Mouse (Mus musculus) erythroid progenitor cell, adult 5-6 weeks (primary cell): Measurements from ENCODE around the gene Zfp385b. TPM values are rescaled to one million over a fixed set of nuclear protein-coding genes. Genes with fewer than 3 reads are reported as not detected.
"Not testable (repeated sequence)": the region's sequence is repeated elsewhere in the genome, so short reads cannot be mapped to it uniquely, and the experiment has no call there.

ENCODE experiments used
- ATAC-seq: replicated peaks from 2 replicates; pipeline ENCODE4 v1.8.0; 2016; ENCODE audit warnings: moderate number of reproducible peaks, mild to moderate bottlenecking, moderate TSS enrichment, inconsistent platforms; ENCODE audit not compliant: poor library complexity, low FRiP score, severe bottlenecking
- total RNA-seq, 2 experiments: library from RNA; stranded (forward) in 1 of 2; stranded (reverse) in 1 of 2; fragments of 150-400 nt in 1 of 2; fragments of 186-747, 209-891 nt in 1 of 2; gene quantifications; 2 replicates each; pipeline versions ENCODE4 v1.2.3 to v1.2.4; 2015 to 2017; ENCODE audit warnings: low replicate concordance in 2 of 2

Gene Zfp385b
- total RNA-seq, 2 experiments from 2014 or later, result not detected

- no peak for ATAC-seq
These were observed 324.1 kb downstream of the Zfp385b start for GRCm38 (mm10) chr2:77495344-77495743.

DNA sequence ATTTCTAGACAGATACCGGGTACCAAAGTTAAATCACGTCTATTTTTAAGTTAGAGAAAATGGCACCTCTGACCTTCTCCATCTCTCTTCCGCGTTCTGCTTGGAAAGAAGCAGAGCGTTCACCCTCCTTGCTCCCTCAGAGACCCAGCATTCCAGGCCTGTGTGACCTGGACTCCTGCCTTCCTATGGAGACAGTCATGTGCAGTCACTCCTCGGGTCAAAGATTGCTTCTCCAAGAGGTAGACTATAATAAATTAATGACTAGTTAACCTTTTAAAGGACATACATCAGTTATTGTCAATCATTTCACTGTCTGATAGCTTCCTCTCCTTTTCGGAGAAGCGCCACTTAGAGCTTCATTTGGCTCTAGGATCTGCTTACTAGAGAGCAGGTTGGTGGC lies 325.7 kb downstream of the Zfp385b start:
- ATAC-seq, result no peak

DNA sequence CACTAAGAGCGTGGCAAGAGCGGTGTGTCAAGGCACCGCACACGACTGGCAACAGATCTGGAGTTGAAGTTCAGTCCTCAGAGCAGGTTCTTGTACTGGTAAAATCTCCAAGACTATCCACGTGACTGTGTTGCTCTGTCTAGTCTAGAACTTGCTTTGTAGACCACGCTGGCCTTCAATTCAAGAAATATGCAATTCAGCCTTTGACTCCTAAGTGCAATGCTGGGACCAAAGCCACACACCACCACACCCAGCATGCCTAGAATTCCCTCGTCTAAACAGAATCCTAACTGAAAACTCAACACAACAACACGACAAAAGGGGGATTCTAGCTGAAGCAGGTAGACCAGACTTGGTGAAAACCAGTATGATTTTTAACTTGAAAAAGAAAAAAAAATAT lies 332.3 kb downstream of the Zfp385b start:
- ATAC-seq, result no peak

GRCm38 (mm10) chr2:77481274-77481673 lies 338.2 kb downstream of the Zfp385b start:
- ATAC-seq, result no peak

- no peak for ATAC-seq
These were observed 341.9 kb downstream of the Zfp385b start for GRCm38 (mm10) chr2:77477536-77477935.

DNA sequence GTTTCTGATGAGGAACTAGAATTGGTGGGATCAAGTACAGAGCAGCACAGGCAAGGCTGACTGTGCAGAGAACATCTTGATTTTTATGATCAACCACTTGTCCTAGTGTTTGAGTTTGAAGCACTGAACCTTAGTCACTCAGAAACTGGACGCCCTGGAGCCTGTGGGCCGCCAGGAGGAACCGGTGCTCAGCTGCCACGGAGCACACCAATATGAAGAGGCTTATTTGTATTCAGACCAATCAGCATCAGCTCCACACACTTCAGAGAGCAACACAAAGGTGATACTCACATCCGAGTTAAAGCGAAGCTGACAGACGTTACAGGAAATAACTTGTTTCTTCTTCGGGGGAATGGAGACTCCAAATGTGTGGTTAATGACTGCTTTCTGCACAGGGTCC lies 343.0 kb downstream of the Zfp385b start:
- no peak for ATAC-seq

GRCm38 (mm10) chr2:77472254-77472837 lies 347.1 kb downstream of the Zfp385b start:
- ATAC-seq, result no peak

DNA sequence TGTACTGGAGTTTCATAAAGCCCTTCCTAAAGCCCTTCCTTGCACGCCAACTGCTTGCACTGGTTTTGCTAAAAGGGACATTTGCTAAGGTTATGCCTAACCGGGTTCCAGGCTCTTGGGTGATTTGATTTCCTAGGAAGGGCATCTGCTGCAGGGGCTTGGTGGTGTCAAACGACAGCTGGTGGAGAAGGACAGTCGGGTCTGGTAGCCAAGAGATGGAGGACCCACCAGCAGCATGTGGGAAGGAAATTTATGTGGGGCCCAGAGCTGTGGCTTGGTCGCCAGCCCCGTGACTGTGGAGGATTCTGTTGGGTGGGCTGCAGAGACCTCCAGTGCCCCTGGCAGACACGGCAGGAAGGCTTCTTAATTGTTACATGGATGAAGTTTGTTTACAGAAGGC lies 348.7 kb downstream of the Zfp385b start:
- no peak for ATAC-seq

DNA sequence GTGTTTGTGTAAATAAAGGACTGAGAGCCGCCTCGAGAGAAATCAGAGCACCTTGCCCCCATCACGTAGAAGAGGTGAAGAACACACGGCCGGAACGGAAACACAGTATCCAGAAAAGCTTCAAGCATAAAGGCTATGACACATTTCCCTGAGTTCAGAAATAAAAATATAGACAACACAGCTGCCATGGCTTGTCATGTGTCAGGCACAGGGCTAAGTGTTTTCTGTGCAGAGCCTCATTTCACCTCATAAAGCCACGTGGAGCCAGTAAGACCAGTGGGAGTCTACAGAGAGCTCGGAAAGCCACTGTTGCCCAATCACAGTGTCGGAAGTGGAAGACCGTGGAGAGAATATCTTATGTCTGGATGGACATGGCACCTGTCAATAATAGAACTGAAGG lies 358.0 kb downstream of the Zfp385b start:
- ATAC-seq, result no peak

DNA sequence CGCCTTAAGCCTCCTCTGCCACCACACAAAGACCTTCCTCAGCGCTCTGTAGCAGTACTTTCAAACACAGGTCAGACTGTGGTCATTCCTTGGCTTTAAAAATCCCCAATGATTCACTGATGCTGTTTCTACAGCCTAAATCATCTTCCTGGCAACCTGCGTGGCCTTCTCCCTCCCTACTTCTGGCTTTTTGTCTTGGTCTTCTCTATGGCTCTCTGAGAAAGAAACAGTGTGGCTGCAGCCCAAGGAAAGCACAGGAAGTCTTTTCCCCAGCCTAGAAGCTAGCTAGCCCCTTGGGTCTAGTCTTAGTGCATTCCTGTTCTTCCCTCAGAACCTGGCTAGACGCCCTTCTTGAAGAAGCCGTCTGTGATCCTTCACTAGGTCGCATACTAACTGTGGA lies 359.4 kb downstream of the Zfp385b start:
- no peak for ATAC-seq

GRCm38 (mm10) chr2:77458431-77458830 lies 361.0 kb downstream of the Zfp385b start:
- ATAC-seq, result no peak

DNA sequence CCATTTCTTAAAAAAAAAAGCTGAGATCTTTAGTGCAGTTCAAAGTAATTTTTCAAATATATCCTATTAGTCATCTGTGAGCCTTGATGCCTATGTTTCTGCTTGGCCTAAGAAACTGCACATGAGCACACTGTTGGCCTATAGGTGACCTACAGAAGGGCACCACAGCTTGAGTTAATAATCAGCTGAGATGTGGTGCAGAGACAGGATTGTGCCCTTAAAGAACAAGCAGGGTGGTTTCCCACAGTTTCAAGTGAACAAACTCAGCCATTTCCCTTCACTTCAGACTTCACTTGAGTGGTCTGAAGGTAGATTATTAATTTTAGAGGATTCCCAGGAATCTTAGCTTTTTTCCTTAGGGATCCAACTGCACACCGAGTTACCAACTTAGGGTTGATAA lies 362.3 kb downstream of the Zfp385b start:
- ATAC-seq, result no peak

GRCm38 (mm10) chr2:77456602-77457001 lies 362.8 kb downstream of the Zfp385b start:
- no peak for ATAC-seq

DNA sequence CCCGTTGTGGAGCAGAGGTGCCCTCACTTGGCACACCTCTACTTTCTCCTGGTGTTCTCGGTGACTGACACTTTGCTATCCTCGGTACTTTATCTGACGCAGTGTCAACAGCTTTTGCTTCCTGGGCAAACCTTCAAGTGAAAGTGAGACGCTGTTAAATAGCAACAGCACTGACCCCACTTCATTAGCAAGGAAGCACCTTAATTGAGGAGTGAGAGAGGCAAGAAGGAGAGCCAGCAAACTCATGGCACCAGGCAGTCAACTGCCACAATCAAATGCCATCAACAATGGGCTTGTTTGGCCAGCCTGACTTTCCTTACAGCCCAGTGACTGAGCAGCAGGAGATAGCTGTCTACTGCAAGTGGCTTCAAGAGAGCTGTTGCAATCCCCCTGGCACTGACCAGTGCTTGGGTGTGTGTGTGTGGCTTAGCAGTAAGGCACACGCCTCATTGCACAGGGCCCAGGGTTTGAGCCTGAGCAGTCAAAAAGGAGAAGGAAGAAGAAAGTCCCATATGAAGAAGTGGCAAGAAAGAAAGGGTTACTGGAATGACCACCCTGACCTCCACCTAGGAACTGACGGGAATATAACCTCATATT lies 365.0 kb downstream of the Zfp385b start:
- ATAC-seq, result no peak

GRCm38 (mm10) chr2:77453786-77454185 lies 365.7 kb downstream of the Zfp385b start:
- ATAC-seq, result no peak

DNA sequence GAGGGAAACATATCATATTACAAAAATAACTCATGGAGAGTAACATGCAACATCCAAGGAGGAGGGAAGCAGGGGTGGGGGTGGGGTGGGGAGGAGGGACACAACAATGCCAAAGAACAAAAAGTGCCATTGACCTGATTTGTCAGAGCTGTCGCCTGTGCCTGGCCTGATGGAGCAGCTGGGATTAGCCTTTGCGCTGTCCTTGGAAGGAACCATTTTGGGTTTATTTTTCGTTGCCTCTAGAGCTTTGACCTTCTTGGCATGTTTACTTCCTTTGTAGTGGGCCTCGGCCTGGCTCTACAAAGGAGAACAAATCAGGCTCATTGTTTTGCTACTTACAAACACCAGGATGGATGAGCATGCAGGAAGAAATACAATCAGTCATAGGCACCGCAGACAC lies 369.4 kb downstream of the Zfp385b start:
- not testable (repeated sequence) for ATAC-seq

GRCm38 (mm10) chr2:77448951-77449480 lies 370.4 kb downstream of the Zfp385b start:
- no peak for ATAC-seq

GRCm38 (mm10) chr2:77444282-77444681 lies 375.2 kb downstream of the Zfp385b start:
- ATAC-seq, result no peak

DNA sequence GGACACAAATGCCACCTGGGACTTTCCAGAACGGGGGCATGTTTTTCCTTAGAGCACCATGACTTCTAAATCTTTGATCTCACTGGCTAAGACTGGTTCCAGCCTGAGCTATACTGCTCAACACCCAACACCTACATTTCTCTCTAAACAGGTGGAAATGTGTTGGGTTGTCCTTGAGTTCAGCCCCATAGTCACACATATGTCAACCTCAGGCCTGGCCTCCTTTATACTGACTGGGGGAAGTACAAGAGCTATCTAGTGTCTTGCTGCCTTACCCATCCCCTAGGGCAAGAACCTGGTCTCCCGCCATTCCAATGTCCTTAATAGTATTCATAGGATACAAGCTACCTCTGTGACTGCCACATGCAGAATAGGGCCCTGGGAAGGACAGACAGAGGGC lies 378.8 kb downstream of the Zfp385b start:
- ATAC-seq, result no peak

DNA sequence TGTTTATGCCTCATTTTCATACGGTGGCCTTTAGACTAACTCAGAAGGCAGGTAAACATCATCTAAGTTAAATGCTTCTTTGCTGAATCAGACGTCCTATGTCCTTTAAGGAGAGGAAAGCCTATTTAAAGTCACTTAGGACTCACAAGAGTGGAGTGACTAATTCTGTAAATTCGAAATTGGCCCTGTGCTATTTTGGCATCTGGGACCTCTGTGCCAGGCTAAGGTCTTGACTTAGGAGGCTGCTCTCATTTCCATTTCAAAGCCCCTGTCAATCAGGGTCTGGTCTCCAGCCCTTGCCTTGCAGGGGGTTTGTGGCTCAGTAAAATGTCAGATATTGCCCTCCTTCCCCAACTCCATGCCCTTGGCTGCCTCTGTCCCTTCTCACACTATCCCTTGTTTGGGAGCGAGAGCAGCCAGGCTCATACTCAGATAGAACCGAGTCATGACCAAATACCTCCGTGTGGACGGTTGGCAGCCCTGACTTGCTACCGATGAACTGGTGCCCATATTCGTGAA lies 383.1 kb downstream of the Zfp385b start:
- ATAC-seq, result no peak

DNA sequence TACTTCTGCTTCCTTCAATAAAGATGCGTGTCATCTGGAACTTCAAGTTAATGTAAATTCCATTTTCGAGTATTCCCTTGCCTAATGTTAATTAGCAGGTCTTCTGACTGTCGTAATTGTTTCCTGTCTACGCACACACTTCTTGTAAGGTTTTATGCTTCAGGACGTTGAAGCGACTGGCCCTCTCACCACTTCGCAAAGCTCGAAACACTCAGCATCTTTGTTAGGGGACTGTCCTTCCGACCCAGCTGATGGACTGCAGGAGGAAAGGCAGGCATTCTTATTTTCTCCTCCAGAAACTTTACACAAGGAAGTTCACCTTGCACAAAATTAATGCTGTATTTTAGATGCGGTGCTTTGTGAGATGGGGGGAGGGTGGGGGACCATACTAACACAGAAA lies 400.0 kb downstream of the Zfp385b start:
- ATAC-seq, result no peak

GRCm38 (mm10) chr2:77418078-77418477 lies 401.4 kb downstream of the Zfp385b start:
- ATAC-seq, result no peak
